Mouse (Mus musculus) ES-Bruce4 (cell line): Measurements from ENCODE around the gene Clybl.

ENCODE experiments used
- CTCF ChIP-seq: IDR thresholded peaks from one replicate; pipeline ENCODE4 v1.8.1; 2011; ENCODE audit warnings: low read depth, low read length
- EP300 ChIP-seq: IDR thresholded peaks from 2 replicates; pipeline ENCODE4 v1.6.1; 2011; ENCODE audit warnings: low read depth, low read length; ENCODE audit not compliant: insufficient read depth
- POLR2A ChIP-seq: IDR thresholded peaks from one replicate; pipeline ENCODE4 v1.8.1; 2011; ENCODE audit warnings: low read length; ENCODE audit not compliant: insufficient read depth

- TF ChIP-seq EP300 (no peak), CTCF (no peak), POLR2A (no peak)
These were observed 76.8 kb downstream of the Clybl start for GRCm38 (mm10) chr14:122258297-122258696.
